Mouse (Mus musculus) limb, embryonic 13.5 days (tissue): ENCODE measurements at regions not wholly inside any gene's neighbourhood (a gene's known extent, or its start where the extent isn't known, plus 50 kb on each side); places are given as distances from the start of the nearest gene placed in this dataset.

Experiments
- ATAC-seq: fragments of 200-750 bp; cut with Nextera tagmentation; 2 replicates; pipeline ENCODE4 v1.8.0; 2017; ENCODE audit warnings: low read depth, moderate number of reproducible peaks, moderate TSS enrichment; ENCODE audit not compliant: low FRiP score
- H3K27ac ChIP-seq: fragments of 300-500 bp; sonication (generic); 2 replicates; pipeline ENCODE4 v1.5.1; 2015; ENCODE audit warnings: inconsistent platforms, mild to moderate bottlenecking, moderate library complexity
- H3K27me3 ChIP-seq: fragments of 300-500 bp; sonication (generic); 2 replicates; pipeline ENCODE4 v1.6.1; 2015; ENCODE audit warnings: mild to moderate bottlenecking, inconsistent platforms
- H3K36me3 ChIP-seq: fragments of 300-500 bp; sonication (generic); 2 replicates; pipeline ENCODE4 v1.6.1; 2015; ENCODE audit warnings: inconsistent platforms, mild to moderate bottlenecking, moderate library complexity
- H3K4me1 ChIP-seq: fragments of 300-500 bp; sonication (generic); 2 replicates; pipeline ENCODE4 v1.6.1; 2015; ENCODE audit warnings: inconsistent platforms
- H3K4me2 ChIP-seq: fragments of 300-500 bp; sonication (generic); replicated peaks from 2 replicates; pipeline ENCODE4 v1.6.1; 2015; ENCODE audit warnings: inconsistent platforms, mild to moderate bottlenecking, moderate library complexity
- H3K4me3 ChIP-seq: fragments of 300-500 bp; sonication (generic); 2 replicates; pipeline ENCODE4 v1.5.1; 2015; ENCODE audit warnings: moderate library complexity, mild to moderate bottlenecking, inconsistent platforms
- H3K9ac ChIP-seq: fragments of 300-500 bp; sonication (generic); 2 replicates; pipeline ENCODE4 v1.6.1; 2015; ENCODE audit warnings: mild to moderate bottlenecking, inconsistent platforms
- H3K9me3 ChIP-seq: fragments of 300-500 bp; sonication (generic); 2 replicates; pipeline ENCODE4 v1.6.1; 2016; ENCODE audit warnings: inconsistent platforms
- WGBS: fragments of 180-500 bp; shearing (Covaris S2); methylation state at CpG from one replicate; pipeline ENCODE4 v1.1.7; 2015; 5-methylcytosine and 5-hydroxymethylcytosine counted together

DNA sequence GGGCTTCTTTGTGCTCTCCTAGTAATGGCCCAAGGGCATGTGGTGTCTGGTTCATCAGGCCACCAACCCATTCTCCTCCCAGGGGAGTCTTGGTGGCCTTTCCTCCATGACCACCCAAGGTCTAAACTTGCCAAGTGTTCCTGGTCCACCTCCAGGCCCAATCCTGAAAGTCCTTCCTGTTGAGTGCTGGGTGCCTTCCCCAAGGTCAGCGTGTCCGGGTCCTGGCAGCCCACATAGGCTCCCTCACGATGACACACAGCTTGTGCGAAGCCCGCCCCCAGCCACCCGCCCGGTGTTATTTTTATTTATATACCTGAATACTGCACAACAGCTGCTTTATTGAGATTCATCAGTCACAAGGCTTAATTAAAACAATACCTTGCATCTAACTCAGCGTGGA lies 161.8 kb upstream of the A530016L24Rik start:
- H3K9me3 ChIP-seq: no peaks in the 10 kb centered on the region
- peaks cover 6% of the 10 kb centered on the region; the same call in 1 of the 2 replicates for H3K27me3 ChIP-seq
- peaks cover 47% of the 10 kb centered on the region for H3K4me1 ChIP-seq
- no peak overlapping the region for H3K4me2 ChIP-seq
- H3K9ac ChIP-seq: no peak overlapping the region
- ATAC-seq: no peak
- no peak overlapping the region for H3K4me3 ChIP-seq
- 76% methylated on average over 8 of the region's 8 CpGs for WGBS
- H3K36me3 ChIP-seq: no peaks in the 10 kb centered on the region
- H3K27ac ChIP-seq: no peak overlapping the region

DNA sequence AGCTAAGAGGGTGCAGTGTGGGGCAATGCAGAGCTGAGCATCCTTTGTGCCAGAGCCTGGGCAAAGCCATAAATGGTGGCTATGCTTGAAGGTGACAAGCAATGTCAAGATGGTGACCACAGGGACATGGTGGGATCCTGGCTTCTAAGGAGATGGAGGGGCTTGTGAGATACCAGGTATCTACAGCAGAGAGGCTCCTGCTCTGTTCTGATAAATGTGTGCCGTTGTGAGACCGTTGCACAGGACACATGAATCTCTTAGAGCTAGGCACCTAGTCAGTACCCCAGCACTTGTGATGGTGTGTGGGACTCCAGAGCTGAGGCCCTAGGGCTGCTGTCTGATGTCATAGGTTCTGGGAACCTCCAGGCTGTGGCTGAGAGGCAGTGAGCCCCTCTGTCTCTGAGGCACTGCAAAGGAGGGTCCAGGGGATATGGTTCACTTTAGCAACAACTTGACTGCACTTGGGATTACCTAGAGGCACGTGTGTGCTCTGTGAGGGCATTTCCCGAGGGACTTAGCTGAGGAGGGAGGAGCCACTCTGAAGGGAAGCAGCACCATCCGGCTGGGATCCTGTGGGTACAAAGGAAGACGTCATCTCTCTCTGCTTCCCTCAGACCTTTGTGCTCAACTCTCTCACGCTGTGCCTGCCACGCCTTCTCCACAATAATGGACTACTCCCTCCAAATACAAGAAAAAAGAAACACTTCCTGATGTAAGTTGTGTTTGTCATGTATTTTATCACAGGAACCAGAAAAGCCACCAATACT lies 160.3 kb upstream of the A530016L24Rik start:
- Histone ChIP-seq H3K4me1 (peaks cover 62% of the 10 kb centered on the region), H3K36me3 (no peaks in the 10 kb centered on the region), H3K27me3 (peaks cover 4% of the 10 kb centered on the region; the same call in 1 of the 2 replicates), H3K9me3 (no peaks in the 10 kb centered on the region), H3K9ac (peak overlapping the region; percentile 13; the same call in 1 of the 2 replicates), H3K27ac (no peak overlapping the region), H3K4me3 (no peak overlapping the region), H3K4me2 (peak overlapping the region; percentile 33; the same call in 1 of the 2 replicates)
- 44% methylated on average over 8 of the region's 8 CpGs for WGBS
- ATAC-seq: no peak

DNA sequence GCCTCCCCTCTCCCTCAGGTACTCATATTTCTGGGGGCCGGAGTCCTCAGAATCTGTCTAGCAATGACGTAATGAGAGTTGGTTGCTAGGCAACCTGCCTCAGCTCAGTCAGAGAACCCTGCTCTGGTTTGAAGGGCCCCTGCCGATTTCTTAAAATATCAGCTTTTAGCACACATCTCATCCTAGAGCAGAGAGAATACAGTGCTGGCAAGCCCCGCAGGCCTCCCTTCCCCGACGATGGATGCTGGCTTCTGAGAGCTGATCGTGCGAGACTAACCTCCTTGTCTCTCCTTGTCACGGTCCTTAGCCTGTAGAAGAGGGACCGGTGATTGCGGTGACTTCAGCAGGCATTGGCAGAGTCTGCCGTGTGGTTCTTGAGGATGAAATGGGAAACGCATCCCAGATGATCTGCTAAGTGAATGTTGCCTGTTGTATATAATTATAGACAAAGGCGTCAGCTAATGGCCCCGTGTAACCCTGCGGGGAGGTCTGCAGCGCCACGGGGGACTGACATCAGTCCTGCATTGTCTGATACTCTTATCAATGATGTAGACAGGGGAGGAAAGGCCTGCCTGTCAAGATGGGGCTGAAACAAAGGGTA lies 159.4 kb upstream of the A530016L24Rik start:
- Histone ChIP-seq H3K36me3 (no peaks in the 10 kb centered on the region), H3K27ac (no peak overlapping the region), H3K9ac (no peak overlapping the region), H3K27me3 (peaks cover 3% of the 10 kb centered on the region; the same call in 1 of the 2 replicates), H3K4me2 (peak overlapping the region; percentile 33), H3K4me1 (peaks cover 71% of the 10 kb centered on the region), H3K4me3 (no peak overlapping the region), H3K9me3 (no peaks in the 10 kb centered on the region)
- 32% methylated on average over 18 of the region's 18 CpGs for WGBS
- no peak for ATAC-seq

DNA sequence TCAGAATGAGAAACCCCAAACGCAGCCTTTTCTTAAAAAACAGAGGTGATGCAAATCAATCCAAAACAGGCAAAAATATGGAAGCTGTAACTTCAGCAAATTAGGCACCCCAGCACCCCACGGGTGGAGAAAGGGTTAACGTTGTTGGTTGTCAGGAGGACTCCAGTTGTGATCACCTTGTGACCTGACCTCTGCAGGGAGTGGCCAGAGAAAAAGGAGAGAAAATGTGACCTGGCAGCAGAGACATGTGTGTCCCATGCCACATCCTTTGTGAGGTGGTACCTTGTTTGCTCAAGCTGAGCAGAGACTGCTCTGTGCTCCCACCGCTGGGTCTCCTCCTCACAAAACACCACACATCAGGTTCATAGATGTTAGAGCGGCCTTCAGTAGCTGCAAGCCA lies 158.7 kb upstream of the A530016L24Rik start:
- 61% methylated on average over 5 of the region's 5 CpGs for WGBS
- no peak overlapping the region for H3K27ac ChIP-seq
- no peaks in the 10 kb centered on the region for H3K36me3 ChIP-seq
- no peaks in the 10 kb centered on the region for H3K9me3 ChIP-seq
- H3K27me3 ChIP-seq: no peaks in the 10 kb centered on the region; the same call in 1 of the 2 replicates
- no peak overlapping the region for H3K9ac ChIP-seq
- no peak for ATAC-seq
- no peak overlapping the region for H3K4me2 ChIP-seq
- H3K4me1 ChIP-seq: peaks cover 78% of the 10 kb centered on the region
- no peak overlapping the region for H3K4me3 ChIP-seq

DNA sequence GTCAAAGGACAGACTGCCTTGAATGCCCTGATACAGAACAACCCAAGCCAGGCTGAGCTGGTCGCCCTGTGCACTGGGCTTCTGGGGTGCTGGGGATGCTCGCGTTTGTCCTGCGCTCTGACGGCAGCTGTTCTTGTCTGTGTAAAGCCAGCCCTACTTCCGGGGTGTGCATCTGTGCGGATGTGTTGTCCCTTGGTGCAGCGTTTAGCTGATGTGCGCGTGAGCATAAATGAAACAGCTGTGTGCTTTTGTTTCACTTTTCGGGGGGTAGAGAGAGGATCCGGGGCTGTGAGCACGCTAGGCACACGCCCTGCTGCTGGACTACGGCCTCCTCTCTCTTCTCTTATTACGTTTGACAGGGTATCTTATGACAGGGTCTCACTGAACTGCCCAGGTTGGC lies 158.2 kb upstream of the A530016L24Rik start:
- Histone ChIP-seq H3K4me3 (no peak overlapping the region), H3K36me3 (no peaks in the 10 kb centered on the region), H3K4me2 (no peak overlapping the region), H3K27me3 (no peaks in the 10 kb centered on the region; the same call in 1 of the 2 replicates), H3K9me3 (no peaks in the 10 kb centered on the region), H3K4me1 (peaks cover 82% of the 10 kb centered on the region), H3K27ac (no peak overlapping the region), H3K9ac (no peak overlapping the region)
- ATAC-seq: no peak
- 72% methylated on average over 16 of the region's 16 CpGs for WGBS

DNA sequence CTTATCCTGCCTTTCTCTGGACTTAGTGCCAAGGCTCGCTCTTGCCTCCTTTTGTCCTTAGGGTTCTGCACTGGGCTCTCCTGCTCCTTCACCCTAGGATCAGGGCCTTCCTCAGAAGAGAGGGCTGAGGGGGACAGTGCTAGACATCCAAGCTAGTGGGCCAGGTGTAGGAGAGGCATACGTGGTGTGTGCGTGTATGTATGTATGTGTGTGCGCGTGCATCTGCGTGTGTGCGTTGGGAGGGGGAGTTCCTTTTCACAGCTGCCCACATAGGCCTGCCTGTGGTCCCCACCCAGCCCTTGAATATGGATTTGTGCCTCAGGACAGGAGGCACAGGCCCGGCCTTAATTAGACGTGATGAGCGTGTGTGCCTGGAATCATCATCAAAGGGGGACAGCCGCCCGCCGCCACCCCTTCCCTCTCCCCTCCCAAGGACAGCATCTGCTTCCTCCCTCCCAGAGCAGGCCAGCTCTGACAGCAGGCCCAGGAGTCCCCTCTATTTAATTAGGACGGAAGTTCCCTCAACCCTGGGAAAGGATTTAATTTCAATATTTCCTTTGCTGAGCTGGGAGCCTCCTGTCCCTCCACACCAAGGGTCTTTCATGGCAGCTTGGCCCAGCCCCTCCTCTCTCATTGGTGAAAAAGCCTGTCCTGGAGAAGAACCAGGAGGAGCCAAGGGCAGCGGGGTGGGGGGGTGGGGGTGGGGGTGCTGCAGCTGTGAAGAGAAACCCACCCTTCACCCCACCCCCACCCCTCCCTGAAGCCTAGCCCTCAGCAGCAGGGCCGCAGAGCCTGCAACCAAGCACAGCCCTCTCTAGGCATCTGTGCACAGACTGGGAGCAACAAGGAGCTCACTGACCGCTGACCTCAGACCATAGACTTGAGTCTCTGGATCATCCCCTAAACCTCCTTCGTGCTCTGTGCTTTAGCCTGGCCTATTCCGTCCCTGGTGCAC lies 155.8 kb upstream of the A530016L24Rik start:
- ATAC-seq: peak; percentile 66

DNA sequence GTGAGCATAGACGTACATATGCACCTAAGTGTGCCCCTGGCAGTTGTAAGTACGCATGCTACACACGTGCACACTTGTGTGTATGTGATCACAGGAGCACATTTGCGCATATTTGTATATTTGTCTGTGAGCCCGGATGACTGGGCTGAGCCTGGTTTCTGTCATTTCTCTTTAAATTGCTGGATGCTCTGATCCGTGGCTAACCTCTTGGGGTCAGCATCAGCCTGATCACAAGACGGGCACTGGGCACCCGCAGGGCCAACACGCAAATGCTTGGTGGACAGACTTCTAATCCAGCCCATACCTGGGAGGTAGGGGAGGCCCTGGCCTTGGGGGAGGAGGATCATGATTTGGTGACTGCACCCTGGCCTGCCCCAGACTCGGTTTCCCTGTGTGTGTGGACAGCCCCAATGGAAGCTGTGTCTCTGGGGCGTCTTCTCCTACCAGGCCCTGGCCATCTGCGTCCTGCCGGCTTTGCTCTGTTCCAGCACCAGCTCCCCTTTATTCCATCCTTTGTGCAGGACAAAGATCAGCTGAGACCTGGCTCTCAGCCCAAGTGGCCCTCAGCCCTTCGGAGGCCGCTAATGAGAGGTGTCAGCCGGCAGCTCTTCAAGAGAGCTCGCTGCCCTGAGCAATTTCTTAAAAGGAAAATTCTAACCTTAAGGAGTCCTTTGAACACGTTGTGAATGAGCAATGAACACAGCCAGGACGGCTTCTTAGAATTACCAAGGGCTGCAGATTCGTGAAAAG lies 155.0 kb upstream of the A530016L24Rik start:
- Histone ChIP-seq H3K4me2 (no peak overlapping the region), H3K4me3 (no peak overlapping the region), H3K36me3 (no peaks in the 10 kb centered on the region), H3K27ac (peak overlapping the region; percentile 10; the same call in 1 of the 2 replicates), H3K9me3 (no peaks in the 10 kb centered on the region), H3K9ac (no peak overlapping the region), H3K27me3 (peaks cover 8% of the 10 kb centered on the region; the same call in 1 of the 2 replicates), H3K4me1 (peaks cover 74% of the 10 kb centered on the region)
- WGBS: 42% methylated on average over 20 of the region's 20 CpGs
- no peak for ATAC-seq

More for the DNA sequence above, 155.8 kb upstream of the A530016L24Rik start:
- WGBS: 17% methylated on average over 19 of the region's 19 CpGs
- H3K4me3 ChIP-seq: no peak overlapping the region
- peaks cover 81% of the 10 kb centered on the region for H3K4me1 ChIP-seq
- peaks cover 8% of the 10 kb centered on the region; the same call in 1 of the 2 replicates for H3K27me3 ChIP-seq
- H3K27ac ChIP-seq: peak overlapping the region; percentile 17; the same call in 1 of the 2 replicates
- H3K9ac ChIP-seq: no peak overlapping the region
- H3K9me3 ChIP-seq: no peaks in the 10 kb centered on the region
- H3K4me2 ChIP-seq: peak overlapping the region; percentile 1
- no peaks in the 10 kb centered on the region for H3K36me3 ChIP-seq

DNA sequence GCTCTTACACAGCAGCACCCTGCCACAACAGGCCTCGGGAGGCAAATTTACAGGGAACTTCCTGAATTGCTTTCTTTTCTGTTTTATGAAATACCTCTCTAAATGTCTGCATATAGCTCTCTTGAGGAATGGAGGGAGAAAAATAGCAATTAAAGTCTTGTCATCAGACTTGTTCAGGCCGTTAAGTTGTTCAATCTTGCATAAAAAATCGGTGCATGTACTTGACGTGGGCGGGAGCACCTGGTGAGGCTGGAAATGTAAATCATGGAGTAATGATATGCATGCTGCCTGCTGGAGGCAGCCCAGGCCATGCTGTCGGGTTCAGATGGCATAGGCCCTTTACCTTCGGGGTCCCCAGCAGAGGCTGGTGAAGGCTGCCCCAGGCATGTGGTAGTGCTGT lies 153.6 kb upstream of the A530016L24Rik start:
- no peak for ATAC-seq
- H3K4me1 ChIP-seq: peaks cover 68% of the 10 kb centered on the region
- 42% methylated on average over 7 of the region's 7 CpGs for WGBS
- no peaks in the 10 kb centered on the region for H3K9me3 ChIP-seq
- H3K36me3 ChIP-seq: no peaks in the 10 kb centered on the region
- no peak overlapping the region for H3K4me3 ChIP-seq
- peaks cover 8% of the 10 kb centered on the region; the same call in 1 of the 2 replicates for H3K27me3 ChIP-seq
- no peak overlapping the region for H3K9ac ChIP-seq
- H3K4me2 ChIP-seq: no peak overlapping the region
- H3K27ac ChIP-seq: no peak overlapping the region

DNA sequence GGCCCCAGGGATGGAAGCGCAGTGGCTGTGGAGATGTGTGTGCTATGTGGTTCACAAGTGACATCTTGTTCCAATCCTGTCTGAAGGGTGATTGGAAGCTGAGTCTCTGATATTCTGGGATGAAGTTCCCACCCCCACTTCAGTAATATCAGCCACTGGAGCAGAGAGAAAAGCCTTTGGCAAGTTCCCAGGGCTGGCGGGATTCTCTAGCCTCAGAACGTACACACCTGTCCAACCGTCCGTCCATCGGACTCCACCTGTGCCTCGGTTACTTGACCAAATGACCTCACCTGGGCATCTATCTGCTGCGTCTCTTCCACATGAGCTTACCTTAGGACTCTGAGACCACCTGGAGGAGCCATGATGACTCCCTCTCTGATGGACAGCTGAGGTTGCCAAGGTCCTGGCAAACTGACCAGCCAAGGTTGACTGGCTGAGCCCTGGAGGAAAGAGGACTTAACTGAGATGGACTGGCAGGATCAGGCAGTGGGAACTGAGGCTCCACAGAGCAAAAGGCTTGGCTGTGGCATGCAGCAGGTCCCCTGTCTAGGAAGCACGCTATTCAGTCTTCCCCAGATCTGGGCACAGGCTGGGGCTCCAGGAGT lies 152.5 kb upstream of the A530016L24Rik start:
- H3K4me2 ChIP-seq: no peak overlapping the region
- H3K36me3 ChIP-seq: no peaks in the 10 kb centered on the region
- no peak overlapping the region for H3K9ac ChIP-seq
- H3K4me1 ChIP-seq: peaks cover 56% of the 10 kb centered on the region
- no peaks in the 10 kb centered on the region for H3K9me3 ChIP-seq
- ATAC-seq: no peak
- H3K4me3 ChIP-seq: no peak overlapping the region
- H3K27me3 ChIP-seq: 0 out of 2 replicates have a peak, but pooled peaks cover 11% of the 10 kb centered on the region
- H3K27ac ChIP-seq: no peak overlapping the region
- 84% methylated on average over 9 of the region's 9 CpGs for WGBS

DNA sequence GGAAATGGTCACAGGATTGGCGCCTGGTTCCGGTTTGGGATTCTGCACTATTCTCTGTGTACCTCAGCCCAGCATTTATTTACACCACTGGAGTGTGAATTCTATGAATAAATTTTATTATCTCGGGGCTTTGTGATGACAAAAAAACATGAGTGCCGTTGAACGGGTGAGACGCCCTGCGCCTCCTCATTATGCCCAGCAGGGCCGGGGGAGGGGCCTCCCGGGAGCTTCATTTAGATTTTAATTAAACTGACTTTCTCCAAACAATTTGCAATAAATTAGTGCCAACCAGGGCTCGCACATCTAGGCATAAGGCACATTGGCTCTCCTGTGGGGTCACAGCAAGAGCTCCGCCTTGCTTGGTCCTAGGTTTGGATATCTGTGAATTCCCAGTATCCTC lies 151.8 kb upstream of the A530016L24Rik start:
- H3K4me1 ChIP-seq: peaks cover 50% of the 10 kb centered on the region
- no peak for ATAC-seq
- WGBS: 67% methylated on average over 11 of the region's 11 CpGs

DNA sequence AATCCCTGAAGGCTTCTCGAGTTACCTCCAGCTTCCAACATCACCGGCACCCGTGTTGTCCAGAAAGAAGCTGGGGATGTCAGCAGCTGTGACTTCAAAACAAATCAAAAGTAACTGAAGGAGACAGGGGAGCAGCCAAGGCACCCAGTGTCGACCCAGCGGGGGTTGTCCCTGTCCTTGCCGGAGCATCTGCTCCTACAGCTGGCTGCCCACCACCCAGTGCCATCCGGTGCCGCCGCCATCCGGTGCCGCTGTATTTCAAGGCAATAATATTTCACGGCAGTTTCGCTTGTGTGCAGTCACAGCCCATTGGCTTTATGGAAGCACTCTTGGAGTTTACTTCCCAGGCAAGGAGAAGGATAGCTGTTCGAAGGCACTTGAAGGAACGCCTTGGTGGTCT lies 150.3 kb upstream of the A530016L24Rik start:
- Histone ChIP-seq H3K4me1 (peaks cover 34% of the 10 kb centered on the region), H3K4me3 (no peak overlapping the region), H3K36me3 (no peaks in the 10 kb centered on the region), H3K27me3 (0 out of 2 replicates have a peak, but pooled peaks cover 15% of the 10 kb centered on the region), H3K9me3 (no peaks in the 10 kb centered on the region), H3K27ac (no peak overlapping the region), H3K9ac (no peak overlapping the region), H3K4me2 (no peak overlapping the region)
- WGBS: 65% methylated on average over 15 of the region's 15 CpGs
- no peak for ATAC-seq

More for the DNA sequence above, 151.8 kb upstream of the A530016L24Rik start:
- H3K9ac ChIP-seq: no peak overlapping the region
- H3K27me3 ChIP-seq: 0 out of 2 replicates have a peak, but pooled peaks cover 11% of the 10 kb centered on the region
- no peak overlapping the region for H3K4me2 ChIP-seq
- H3K36me3 ChIP-seq: no peaks in the 10 kb centered on the region
- no peak overlapping the region for H3K4me3 ChIP-seq
- H3K9me3 ChIP-seq: no peaks in the 10 kb centered on the region
- H3K27ac ChIP-seq: no peak overlapping the region
